Mouse (Mus musculus) liver, embryonic 14.5 days (tissue): ENCODE data around the gene Wfdc1. TPM values are rescaled to one million over a fixed set of nuclear protein-coding genes. Genes with fewer than 3 reads are reported as not detected.

ENCODE experiments used
- ATAC-seq: fragments of 200-750 bp; cut with Nextera tagmentation; 2 replicates; pipeline ENCODE4 v1.8.0; 2017; ENCODE audit warnings: moderate number of reproducible peaks, mild to moderate bottlenecking, moderate library complexity; ENCODE audit not compliant: insufficient read depth
- DNase-seq, 3 experiments: peaks; one replicate each; pipeline ENCODE4 v3.0.0-alpha.2; 2012 to 2013; ENCODE audit warnings: low read depth in 3 of 3, low spot score in 3 of 3
- H3K27ac ChIP-seq: fragments of 300-500 bp; sonication (generic); 2 replicates; pipeline ENCODE4 v1.5.1; 2014; ENCODE audit warnings: moderate library complexity, mild to moderate bottlenecking, control low read depth, inconsistent platforms
- H3K27me3 ChIP-seq: fragments of 300-500 bp; sonication (generic); 2 replicates; pipeline ENCODE4 v1.6.1; 2014; ENCODE audit warnings: mild to moderate bottlenecking, low read length, moderate library complexity; ENCODE audit not compliant: control insufficient read depth, insufficient read depth
- H3K36me3 ChIP-seq: fragments of 300-500 bp; sonication (generic); replicated peaks from 2 replicates; pipeline ENCODE4 v1.6.1; 2014; ENCODE audit warnings: low read depth; ENCODE audit not compliant: control insufficient read depth, insufficient read depth
- H3K4me1 ChIP-seq, 2 experiments: fragments of 200-500 bp in 1 of 2; fragments of 300-500 bp in 1 of 2; sonication (generic) in 1 of 2; replicated peaks; 2 replicates each; pipeline ENCODE4 v1.6.1; 2012 to 2014; ENCODE audit warnings: antibody characterized with exemption in 1 of 2, inconsistent platforms in 1 of 2, low read length in 1 of 2; ENCODE audit not compliant: control insufficient read depth in 2 of 2, insufficient read depth in 2 of 2
- H3K4me2 ChIP-seq: fragments of 300-500 bp; sonication (generic); 2 replicates; pipeline ENCODE4 v1.6.1; 2014; ENCODE audit warnings: low read depth, mild to moderate bottlenecking, control low read depth, moderate library complexity
- H3K4me3 ChIP-seq, 2 experiments: fragments of 200-500 bp in 1 of 2; fragments of 300-500 bp in 1 of 2; sonication (generic) in 1 of 2; 2 replicates each; pipeline ENCODE4 v1.5.1; 2012 to 2014; ENCODE audit warnings: low read depth in 2 of 2, low read length in 2 of 2, mild to moderate bottlenecking in 2 of 2, control low read depth in 1 of 2, inconsistent platforms in 1 of 2, moderate library complexity in 1 of 2; ENCODE audit not compliant: insufficient read depth in 1 of 2
- H3K9ac ChIP-seq: fragments of 300-500 bp; sonication (generic); replicated peaks from 2 replicates; pipeline ENCODE4 v1.6.1; 2014; ENCODE audit warnings: mild to moderate bottlenecking, control low read depth, moderate library complexity
- H3K9me3 ChIP-seq: fragments of 300-500 bp; sonication (generic); 2 replicates; pipeline ENCODE4 v1.6.1; 2016; ENCODE audit warnings: low read length, mixed read lengths; ENCODE audit not compliant: control insufficient read depth
- CTCF ChIP-seq: IDR thresholded peaks from 2 replicates; pipeline ENCODE4 v1.5.1; 2016; ENCODE audit warnings: antibody characterized with exemption, low read depth, control low read depth
- EP300 ChIP-seq: IDR thresholded peaks from 2 replicates; pipeline ENCODE4 v1.6.1; 2016; ENCODE audit warnings: antibody characterized with exemption, low read depth
- WGBS: fragments of 180-500 bp; shearing (Covaris S2); extraction: QIAGEN DNeasy Blood & Tissue Kit; methylation state at CpG from one replicate; pipeline ENCODE4 v1.1.7; 2014; ENCODE audit not compliant: insufficient replicate concordance; 5-methylcytosine and 5-hydroxymethylcytosine counted together
- polyA plus RNA-seq, 2 experiments: library from polyadenylated mRNA; depleted of rRNA in 1 of 2; stranded (reverse) in 1 of 2; unstranded in 1 of 2; fragments of >200 nt; fragmentation: Nextera tagmentation in 1 of 2; extraction: Ambion mirVana in 1 of 2; gene quantifications; 2 replicates each; pipeline versions ENCODE4 v1.2.1 to v1.2.3; 2012 to 2014

The Wfdc1 gene
- polyA plus RNA-seq, 2 experiments = 0.99 to 2.1 TPM

DNA sequence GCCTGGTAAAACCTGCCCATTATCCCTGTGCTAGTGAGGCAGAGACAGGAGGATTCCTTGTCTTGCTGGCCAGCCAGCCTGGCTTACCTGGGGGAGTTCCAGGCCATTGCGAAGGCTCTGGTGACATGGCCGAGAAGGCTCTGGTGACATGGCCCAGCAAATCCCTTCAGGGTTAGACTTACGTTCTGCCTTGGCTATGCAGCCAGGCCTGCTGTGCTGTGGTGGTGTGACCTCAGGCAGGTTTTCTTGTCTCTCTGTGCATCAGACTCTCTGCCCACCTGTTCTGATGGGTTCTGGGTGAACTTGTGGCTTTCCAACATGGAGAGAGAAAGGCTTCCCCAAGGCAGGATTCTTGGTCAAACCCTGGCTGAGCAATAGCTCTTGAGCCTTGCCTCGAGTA lies 28.8 kb upstream of the Wfdc1 start:
- H3K4me2 ChIP-seq = no peak overlapping the region
- TF ChIP-seq EP300 = no peak
- TF ChIP-seq CTCF = no peak
- peaks cover 12% of the 10 kb centered on the region for H3K27me3 ChIP-seq
- ATAC-seq = no peak
- 63% methylated on average over 4 of the region's 4 CpGs for WGBS
- no peak overlapping the region for H3K9ac ChIP-seq
- no peaks in the 10 kb centered on the region for H3K9me3 ChIP-seq
- H3K36me3 ChIP-seq = no peaks in the 10 kb centered on the region
- H3K4me1 ChIP-seq = no peaks in the 10 kb centered on the region
- no peak overlapping the region for H3K4me3 ChIP-seq
- H3K27ac ChIP-seq = no peak overlapping the region
- no peak for DNase-seq

DNA sequence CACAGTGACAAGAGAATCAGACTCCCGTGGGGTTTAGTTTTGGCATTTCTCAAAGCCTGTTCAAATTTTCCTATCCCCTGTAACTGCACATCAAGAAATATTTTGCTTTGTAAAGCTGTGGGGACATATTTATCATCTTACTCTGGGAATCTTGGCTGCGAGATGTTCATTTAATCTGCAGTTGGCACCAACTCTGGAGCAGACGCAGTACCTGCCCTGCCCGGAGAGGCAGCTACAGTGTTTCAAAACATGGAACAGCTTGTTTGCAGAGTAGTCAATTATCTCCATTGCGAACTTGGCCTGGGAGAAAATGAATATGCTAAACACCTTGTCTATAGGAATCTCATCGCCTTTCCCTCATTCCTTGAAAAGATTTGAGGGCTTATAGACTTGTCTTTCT lies 27.9 kb upstream of the Wfdc1 start:
- no peaks in the 10 kb centered on the region for H3K36me3 ChIP-seq
- DNase-seq (no peak), ATAC-seq (no peak)
- no peak for TF ChIP-seq CTCF
- no peak overlapping the region for H3K4me2 ChIP-seq
- peaks cover 6% of the 10 kb centered on the region for H3K27me3 ChIP-seq
- H3K9ac ChIP-seq = no peak overlapping the region
- no peaks in the 10 kb centered on the region for H3K4me1 ChIP-seq
- no peak overlapping the region for H3K4me3 ChIP-seq
- no peak overlapping the region for H3K27ac ChIP-seq
- H3K9me3 ChIP-seq = no peaks in the 10 kb centered on the region
- 67% methylated on average over 6 of the region's 6 CpGs for WGBS

DNA sequence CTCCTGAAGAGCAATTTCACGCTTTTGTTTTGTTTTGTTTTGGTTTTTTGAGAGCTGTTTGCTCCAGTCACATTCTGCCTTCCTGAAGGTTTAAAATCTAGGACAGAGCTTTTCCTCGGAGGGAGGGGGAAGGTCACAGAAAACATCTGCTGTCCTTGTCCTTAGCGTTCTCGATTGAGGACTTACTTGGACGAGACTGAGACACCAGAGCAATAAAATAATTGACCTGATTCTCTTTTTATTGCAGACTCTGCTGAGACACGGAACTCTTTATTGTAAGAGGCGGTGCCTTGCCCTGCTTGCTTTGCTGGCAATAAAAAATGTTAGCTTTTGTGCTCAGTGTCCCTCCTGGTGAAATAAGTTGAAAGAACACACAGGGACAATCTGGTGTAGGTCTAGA lies 26.4 kb upstream of the Wfdc1 start:
- Histone ChIP-seq H3K36me3 (no peaks in the 10 kb centered on the region), H3K27me3 (no peaks in the 10 kb centered on the region), H3K9me3 (no peaks in the 10 kb centered on the region), H3K4me3 (no peak overlapping the region), H3K27ac (no peak overlapping the region), H3K4me2 (no peak overlapping the region), H3K4me1 (no peaks in the 10 kb centered on the region), H3K9ac (no peak overlapping the region)
- 46% methylated on average over 7 of the region's 7 CpGs for WGBS
- DNase-seq (no peak), ATAC-seq (no peak)
- TF ChIP-seq CTCF (no peak), EP300 (no peak)

DNA sequence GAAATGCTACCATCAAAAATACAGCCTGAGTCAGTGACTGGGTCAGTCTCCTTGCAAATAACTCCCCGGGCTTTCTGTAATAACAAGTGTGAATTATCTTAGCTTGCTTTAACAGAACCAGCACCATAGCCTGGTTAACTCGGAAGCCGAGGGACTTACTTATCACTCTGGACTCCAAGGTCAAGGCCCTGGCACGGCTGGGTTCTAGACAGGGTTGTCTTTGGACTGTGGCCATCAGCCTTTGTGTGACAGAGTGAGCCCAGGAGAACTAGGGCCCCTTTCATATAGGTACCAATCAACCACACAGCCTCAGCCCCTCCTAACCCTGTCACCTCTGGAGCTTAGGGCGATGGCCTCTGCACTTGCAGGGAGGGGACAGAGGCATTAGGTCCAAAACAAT lies 25.1 kb upstream of the Wfdc1 start:
- no peaks in the 10 kb centered on the region for H3K27me3 ChIP-seq
- no peak for TF ChIP-seq CTCF
- no peak for TF ChIP-seq EP300
- H3K4me2 ChIP-seq = no peak overlapping the region
- 57% methylated on average over 5 of the region's 5 CpGs for WGBS
- no peak for DNase-seq
- ATAC-seq = no peak
- H3K9me3 ChIP-seq = no peaks in the 10 kb centered on the region
- H3K9ac ChIP-seq = no peak overlapping the region
- H3K4me1 ChIP-seq = no peaks in the 10 kb centered on the region
- no peak overlapping the region for H3K4me3 ChIP-seq
- no peaks in the 10 kb centered on the region for H3K36me3 ChIP-seq
- no peak overlapping the region for H3K27ac ChIP-seq

DNA sequence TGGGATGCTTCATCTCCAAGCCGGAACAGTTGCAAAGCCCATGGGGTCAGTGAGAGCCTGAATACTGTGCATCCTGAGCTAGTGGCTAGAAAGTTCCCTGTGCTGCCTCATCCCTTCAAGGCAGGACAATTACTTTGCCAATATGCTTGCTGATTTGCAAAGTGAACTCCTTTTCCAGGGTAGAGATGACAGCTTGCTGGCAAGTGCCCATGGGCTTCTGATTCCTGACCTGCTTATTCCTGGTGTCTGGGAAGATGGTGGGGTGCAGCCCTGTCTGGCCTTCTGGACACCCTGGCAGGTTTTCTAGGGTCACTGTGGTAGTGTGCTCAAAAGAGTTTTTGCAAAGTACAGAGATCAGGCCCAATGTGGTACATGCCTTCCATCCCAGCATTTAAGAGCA lies 23.2 kb upstream of the Wfdc1 start:
- H3K9me3 ChIP-seq = no peaks in the 10 kb centered on the region
- WGBS = 75% methylated on average over 1 of the region's 1 CpGs
- no peak for ATAC-seq

More for the DNA sequence above, 23.2 kb upstream of the Wfdc1 start:
- no peak overlapping the region for H3K4me2 ChIP-seq
- no peak for TF ChIP-seq EP300
- no peaks in the 10 kb centered on the region for H3K27me3 ChIP-seq
- H3K36me3 ChIP-seq = no peaks in the 10 kb centered on the region
- H3K4me3 ChIP-seq = no peak overlapping the region
- no peak overlapping the region for H3K9ac ChIP-seq
- no peaks in the 10 kb centered on the region for H3K4me1 ChIP-seq
- H3K27ac ChIP-seq = no peak overlapping the region
- DNase-seq = no peak
